Mouse (Mus musculus): ENCODE results near the gene Lgr4. TPM values are rescaled to one million over a fixed set of nuclear protein-coding genes. Genes with fewer than 3 reads are reported as not detected.
A peak's percentile ranks its signal among the peaks of the same experiment; 100 is the strongest.

The Lgr4 gene
- total RNA-seq, 2 experiments from 2014 or later = 24.7 to 24.9 TPM

DNA sequence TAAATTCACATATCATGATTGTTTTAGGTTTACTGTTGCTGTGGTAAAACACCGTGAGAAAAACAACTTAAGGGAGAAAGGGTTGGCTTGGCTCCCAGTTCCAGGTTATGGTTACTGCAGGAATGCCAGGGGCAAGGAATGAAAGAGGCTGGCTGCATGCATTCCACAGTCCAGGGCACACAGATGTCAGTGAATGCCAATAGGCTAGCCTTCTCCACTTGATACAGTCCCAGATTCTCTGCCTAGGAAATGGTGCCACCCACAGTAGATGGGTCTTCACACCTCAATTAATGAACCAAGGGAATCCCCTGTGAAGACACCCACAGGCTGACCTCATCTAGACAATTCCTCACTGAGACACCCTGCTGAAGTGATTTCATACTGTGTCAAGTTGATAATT is 87.2 kb downstream of the Lgr4 start:
- intact Hi-C loops (cut with DNase I) = loop anchor here (5.0 kb wide), 1 partner anchor 203 kb away; no protein-coding TSS in a partner anchor
- no peak for DNase-seq

DNA sequence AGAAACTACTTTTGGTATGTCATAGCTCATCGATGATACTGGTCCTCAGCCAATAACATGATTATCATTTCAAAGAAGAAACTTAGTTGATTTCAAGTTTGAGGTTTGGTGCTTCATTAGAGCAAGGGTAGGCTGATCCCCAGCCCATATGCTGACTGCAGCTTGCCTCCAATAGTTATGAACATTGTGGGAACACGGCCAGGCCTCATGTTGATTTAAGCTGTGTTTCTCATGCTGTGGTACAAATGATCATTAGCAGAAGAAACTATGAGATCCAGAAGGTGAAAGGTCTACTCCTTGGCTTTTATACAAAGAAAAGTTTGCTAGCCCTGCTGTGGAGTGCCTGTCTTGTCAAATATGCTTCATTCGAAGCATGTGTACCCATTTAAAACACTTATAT is 87.7 kb downstream of the Lgr4 start:
- DNase-seq = no peak
- intact Hi-C loops (cut with DNase I) = no loop called here

DNA sequence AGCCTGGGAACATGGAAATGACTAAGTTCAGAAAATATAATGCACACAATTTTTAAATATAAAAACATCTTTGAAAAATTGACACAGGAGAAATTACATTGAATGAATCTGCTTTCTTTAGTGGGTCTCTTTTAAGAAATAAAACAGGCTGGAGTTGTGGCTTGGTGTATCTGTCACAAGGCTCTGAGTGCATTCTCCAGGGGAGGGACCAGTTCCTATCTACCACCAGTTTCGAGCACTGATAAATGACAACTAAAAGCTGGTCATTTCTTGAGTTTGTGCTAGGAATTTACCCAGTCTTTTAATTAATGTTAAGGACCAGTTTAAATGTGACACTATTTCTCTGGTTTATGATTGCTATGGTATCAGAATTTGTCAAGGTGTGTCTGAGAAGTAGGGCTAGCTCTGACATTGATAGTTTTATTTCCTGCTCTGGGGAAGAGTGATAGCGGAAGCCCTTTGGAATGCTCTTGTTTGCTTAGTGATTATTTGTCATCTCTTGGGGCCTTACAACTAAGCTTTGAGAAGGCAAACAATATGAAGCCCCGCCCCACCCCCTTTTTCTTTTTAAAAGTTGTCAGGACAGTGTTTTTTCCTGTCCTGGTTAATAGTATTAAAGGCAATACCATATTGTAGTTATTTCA is 88.3 kb downstream of the Lgr4 start:
- DNase-seq = no peak
- intact Hi-C loops (cut with DNase I) = no loop called here

DNA sequence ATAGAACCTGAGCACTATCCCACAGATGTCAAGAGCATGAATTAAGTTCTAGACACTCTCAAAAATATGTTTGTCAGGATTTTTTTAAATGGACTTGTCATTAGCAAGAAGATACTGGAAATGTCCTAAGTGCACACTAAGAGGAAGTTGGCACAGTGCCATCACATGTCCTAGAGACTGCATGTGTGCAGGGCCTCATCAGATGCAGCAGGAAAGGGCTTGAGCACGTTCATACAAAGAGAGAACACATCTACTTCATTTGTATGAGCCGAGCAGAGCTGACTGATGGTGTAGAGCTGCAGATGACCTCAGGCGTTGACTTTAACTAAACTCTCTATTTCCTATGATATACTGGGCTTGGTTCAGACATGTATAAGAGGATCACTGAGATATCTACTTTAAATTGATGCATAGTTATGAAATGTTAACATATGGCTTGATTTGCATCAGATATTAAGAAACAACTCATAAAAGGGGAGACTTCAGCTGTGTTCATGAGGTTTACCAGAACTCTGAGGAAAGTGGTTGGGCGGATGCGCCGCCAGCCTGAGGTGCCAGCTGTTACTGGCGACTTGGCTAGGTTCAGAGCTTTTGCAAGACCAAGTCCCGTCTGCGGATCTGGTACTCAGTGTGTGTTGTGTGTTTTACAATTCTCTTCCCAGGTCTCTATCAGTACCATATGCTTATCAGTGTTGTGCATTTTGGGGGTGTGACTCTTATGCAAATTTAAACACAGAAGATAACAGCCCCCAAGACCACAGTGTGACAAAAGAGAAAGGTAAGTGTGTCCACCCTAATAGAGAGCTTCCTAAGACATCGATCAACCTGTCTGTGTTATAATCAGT is 90.2 kb downstream of the Lgr4 start:
- DNase-seq = no peak
- intact Hi-C loops (cut with DNase I) = no loop called here

DNA sequence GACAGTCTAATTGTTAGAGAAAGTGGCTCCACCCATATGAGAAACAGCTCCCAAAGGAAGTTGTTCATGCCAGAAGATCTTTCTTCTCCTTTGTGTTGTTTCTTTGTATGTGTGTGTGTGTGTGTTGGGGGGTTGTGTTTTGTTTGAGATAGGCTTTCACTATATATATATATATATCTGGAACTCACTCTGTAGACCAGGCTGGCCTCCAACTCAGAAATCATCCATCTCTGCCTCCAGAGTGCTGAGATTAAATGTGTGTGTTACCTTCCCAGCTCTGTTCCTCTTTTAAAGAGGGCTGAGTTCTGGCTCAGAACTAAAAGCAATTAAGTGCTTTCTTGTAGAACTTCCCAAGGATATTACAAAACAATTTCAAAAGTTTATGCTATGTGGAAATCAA is 92.0 kb downstream of the Lgr4 start:
- intact Hi-C loops (cut with DNase I) = no loop called here
- DNase-seq = no peak

DNA sequence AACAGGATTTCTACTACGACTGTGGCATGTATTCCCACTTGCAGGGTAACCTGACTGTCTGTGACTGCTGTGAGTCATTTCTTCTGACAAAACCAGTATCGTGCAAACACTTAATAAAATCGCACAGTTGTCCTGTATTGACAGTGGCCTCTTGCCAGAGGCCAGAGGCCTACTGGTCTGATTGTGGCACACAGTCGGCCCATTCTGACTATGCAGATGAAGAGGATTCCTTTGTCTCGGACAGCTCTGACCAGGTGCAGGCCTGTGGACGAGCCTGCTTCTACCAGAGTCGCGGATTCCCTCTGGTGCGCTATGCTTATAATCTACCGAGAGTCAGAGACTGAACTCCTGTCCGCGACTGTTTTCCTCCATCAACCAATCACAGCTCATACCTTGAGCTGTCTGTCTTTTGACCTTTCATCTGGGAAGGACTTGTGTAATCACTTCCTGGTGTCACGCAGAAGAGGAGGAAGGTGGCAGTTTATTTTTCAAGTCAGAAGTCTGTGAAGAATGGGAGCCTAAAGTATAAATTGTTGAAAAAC is 94.8 kb downstream of the Lgr4 start:
- no peak for DNase-seq
- intact Hi-C loops (cut with DNase I) = no loop called here

DNA sequence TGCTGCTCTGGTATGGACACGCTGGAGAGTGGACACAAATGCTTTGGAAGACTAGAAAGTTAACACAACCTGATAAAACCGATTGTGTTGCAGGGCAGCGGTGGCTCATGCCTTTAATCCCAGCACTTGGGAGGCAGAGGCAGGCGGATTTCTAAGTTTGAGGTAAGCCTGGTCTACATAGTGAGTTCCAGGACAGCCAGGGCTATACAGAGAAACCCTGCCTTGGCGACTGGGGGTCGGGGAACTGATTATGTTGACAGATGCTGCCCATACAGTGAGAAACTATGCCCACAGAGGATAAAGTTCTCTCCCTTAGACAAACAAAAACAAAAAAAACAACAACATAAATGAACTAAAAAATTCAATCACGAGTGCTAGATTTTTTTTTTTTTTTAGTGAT is 99.6 kb downstream of the Lgr4 start:
- no peak for DNase-seq
- intact Hi-C loops (cut with DNase I) = loop anchor here (5.0 kb wide), 1 partner anchor 100 kb away; the partner anchor contains the start of gene Lgr4

DNA sequence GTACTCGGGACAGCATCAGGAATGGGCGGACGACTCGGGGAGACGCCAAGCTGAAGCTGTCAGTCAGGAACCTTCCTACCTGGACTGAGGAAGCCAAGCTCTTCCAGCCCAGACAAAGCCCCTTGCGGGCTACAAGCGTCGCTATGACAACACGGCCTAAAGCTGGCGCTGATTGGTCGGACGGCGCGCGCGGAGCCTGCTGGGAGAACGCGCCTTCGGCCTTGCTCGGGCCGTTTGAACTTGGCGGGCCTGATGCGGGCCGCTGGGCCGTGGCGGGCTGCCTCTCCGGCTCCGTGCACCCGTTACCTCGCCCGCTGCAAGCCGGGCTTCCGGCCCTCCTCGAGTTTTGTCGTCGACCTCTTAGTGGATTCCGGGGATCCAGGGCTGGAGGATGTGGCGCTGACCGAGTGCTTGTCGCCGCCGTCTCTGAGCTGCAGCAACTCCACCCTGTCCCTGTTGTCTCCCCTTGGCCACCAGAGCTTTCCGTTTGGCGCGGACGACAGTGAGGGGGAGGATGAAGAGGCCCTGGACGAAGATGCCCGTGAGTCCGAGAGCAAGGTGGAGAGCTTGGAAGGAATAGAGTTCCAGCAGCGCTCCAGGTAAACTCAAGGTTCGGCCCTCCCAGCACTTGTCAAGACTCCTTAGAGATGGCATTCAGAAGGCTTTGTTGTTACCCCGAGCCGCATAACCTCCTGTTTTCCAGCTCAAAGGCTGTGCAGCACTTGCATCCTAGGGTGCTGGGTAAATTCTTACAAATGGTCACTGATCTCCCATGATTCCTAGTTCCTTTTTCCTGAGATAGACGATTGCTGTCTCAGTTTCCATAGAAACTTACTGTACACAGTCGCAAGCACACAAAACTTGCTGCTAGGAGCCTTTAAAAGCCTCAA is 100.4 kb downstream of the Lgr4 start, which contains the start of gene Ccdc34:
Gene Ccdc34, plus strand, starts transcription at position 202 of the 890 bp plus-strand sequence.
- intact Hi-C loops (cut with DNase I) = loop anchor here (5.0 kb wide), 1 partner anchor 101 kb away; the partner anchor contains the start of gene Lgr4
- DNase-seq = peak; percentile 79 to 85

DNA sequence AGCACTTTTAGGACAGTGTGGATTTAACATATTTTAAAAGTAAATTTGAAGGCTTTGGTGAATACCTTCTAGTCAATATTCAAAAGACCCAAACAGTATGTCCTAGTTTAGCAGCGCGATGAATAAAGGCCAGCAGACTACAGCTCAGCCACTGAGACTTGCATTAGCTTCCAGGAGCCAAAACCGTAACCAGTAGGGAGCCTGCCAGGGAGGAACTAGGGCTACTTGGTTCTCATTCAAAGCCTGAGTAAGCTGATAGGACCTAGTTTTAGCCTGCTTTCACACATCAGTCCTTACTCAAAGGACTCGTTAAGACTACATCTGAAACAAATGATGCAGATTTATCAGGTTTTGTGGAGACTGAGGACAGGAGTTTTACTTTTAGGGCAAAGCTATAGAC is 102.2 kb downstream of the Lgr4 start:
- peak in 1 of 2 experiments; percentile 45 for DNase-seq
- intact Hi-C loops (cut with DNase I) = loop anchor here (5.0 kb wide), 1 partner anchor 102 kb away; the partner anchor contains the start of gene Lgr4

DNA sequence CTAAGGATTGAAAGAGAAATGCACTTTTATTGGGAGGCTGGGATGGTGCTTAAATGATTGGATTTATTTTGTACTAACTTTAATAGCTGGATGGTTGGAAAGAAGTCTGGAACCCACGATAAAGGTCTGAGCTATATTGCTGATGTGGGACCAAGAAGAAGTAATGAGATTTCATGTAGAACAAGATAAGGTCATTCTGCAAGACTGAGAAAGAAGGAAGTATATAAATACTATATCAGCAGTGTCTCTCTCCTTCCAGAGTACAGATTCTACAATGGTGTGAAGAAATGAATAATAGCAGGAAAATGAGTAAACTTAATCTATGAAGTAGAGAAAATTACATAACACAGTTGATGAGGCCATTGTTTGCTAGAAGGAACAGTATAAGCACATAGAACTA is 103.0 kb downstream of the Lgr4 start:
- DNase-seq = no peak
- intact Hi-C loops (cut with DNase I) = no loop called here

DNA sequence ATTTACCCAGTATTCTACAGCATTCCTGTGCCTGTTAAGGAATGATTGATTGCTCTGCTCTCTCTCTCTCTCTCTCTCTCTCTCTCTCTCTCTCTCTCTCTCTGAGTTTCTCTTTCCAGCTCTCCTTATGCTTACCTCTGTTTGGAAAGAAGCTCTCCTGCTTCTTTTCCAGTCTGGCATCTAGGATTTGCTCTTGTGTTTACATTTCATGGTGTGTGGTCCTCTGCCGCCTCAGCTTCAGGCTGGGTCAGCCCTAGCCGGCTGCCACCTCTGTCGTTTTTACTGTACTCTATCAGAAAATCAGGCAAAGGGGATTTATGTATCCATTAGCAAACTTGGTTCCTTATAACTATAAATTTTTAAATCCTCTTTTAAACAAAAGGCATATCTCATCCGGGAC is 118.8 kb downstream of the Lgr4 start:
- intact Hi-C loops (cut with DNase I) = no loop called here
- no peak for DNase-seq

DNA sequence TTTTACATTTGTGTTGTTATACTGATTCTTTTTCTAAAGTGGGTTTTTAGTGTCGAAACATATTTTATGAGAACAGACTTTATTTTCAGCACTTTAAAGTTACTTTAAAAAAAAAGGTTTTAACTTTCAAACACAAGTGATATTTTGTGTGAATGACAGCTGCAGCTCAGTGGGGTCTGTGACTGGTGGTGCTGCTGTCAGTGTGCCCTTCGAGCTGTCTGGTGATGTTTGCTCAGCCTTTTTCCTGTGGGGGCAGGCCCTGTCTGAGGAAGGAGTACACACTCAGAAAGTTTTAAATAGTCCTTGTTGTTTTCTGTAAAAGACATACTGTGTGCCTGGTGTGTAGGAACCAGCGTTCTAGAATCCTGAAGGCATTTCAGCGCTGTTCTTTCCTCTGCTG is 119.2 kb downstream of the Lgr4 start:
- intact Hi-C loops (cut with DNase I) = no loop called here

DNA sequence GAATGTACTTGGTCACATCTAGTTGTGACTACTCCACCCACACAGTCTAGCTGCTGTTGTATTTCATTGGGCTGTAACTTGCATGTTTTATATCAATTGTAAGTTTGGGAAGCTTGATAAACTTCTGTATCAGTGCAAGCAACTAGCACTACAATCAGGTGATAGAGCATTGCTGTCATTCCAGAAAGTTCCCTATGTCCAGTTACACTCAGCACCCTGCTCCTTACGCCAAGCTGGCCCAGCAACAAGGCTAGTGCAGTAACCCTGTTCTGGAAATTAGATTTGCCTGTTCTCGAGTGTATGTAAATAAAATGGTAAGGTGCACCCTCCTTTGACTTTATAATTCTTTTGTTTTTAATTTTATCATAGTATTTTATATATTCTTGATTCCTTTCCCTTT is 119.8 kb downstream of the Lgr4 start:
- intact Hi-C loops (cut with DNase I) = no loop called here
- no peak for DNase-seq

More for the DNA sequence above, 119.2 kb downstream of the Lgr4 start:
- no peak for DNase-seq

DNA sequence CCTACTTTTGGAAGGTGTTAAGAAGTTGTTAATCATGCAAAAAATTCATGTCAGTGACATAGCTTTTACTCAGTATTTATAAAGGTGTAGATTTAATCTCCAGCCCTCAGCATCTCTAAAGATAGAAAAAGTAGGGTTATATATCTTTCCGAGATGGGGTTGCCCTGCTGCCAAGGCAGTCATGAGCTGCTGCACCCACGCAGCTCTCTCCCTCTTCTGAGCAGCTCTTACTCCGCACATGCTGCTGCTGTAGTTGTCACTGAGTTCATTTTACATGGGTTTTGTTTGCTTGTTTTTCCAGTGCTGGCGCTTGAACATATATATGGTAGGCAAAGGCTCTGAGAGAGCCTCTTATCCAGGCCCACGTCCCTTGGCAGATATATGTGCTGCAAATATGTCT is 120.9 kb downstream of the Lgr4 start:
- intact Hi-C loops (cut with DNase I) = no loop called here
- no peak for DNase-seq

DNA sequence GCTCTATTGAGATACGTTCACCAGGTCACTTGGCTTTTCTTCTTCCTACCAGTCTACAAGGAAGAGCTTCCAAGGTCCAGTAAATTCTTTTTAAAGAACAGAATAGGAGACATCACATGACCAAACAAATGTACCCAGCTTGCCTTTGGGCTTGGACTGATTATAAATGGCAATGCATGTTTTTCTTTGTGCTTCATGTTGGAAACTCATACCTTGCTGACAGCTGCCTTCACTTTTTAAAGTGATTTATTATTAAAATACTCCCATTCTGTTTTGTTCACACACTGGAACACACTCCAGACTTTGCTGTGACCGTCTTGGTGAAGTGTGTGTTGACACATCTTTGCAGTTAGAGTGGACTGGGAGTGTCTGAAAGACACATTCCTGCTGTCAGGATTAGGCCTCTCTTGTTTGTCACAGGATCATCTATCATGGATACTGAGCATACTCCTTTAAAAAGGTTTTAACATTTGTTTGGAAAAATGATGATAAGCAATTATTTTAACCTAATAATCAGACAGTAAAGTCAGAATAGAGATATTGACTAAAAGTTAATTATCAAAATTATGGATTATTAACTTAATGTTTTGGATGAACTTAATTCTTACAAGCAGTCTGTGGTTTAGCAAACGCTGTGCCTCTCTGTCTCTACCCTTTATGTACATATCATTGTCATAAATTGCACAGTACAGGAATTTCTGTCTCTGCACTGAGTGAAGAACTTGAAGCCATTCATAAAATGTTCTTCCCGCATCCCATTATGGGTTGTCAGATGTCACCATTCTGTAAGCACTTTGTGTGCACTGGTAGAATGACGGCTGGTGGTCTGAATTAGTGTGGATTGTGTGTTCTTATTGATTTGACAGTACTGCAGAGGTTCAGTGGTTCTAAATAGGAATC is 125.7 kb downstream of the Lgr4 start:
- intact Hi-C loops (cut with DNase I) = no loop called here

DNA sequence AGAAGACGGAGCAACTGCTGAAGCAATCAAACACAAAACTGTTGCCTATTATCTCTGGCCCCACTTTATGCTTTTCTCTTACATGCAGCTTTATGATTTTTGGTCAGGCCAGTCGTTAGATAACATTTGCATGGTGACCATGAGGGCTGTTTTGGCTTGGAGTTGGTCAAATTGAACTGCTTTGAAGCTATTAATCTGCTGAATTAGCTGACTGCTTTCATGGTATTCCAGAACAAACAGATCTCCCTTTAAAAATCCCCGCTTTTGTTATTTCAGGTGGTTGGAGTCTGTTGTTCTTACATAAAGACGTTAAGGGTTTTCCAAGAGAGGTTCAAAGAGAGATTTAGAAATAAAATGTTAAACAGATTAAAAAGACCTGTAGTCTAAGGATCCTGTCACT is 141.0 kb downstream of the Lgr4 start:
- DNase-seq = no peak
- intact Hi-C loops (cut with DNase I) = no loop called here

More for the DNA sequence above, 125.7 kb downstream of the Lgr4 start:
- DNase-seq = no peak

DNA sequence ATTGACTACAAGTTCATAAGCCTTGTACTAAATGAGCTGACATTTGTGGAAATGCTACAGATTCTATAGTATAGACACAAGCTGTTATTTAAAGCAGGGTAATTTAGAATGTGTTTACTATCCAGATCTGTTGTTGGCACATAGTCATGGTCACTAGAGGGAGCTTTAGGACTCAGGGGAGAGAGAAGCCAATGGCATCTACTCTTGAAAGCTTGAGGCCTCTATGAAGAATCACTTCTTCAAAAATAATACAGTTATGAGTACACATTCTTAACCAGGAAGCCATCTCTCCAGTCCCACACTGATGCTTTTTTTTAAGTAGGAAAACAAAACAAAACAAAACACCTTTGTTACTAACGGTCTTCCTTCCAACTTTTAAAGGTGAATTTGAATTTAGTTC is 145.7 kb downstream of the Lgr4 start:
- intact Hi-C loops (cut with DNase I) = loop anchor here (5.0 kb wide), 1 partner anchor 144 kb away; no protein-coding TSS in a partner anchor
- no peak for DNase-seq
